Mouse (Mus musculus) lung, adult 18-20 months (tissue): ENCODE data around the gene Mdn1.

ENCODE experiments used
- DNase-seq, 2 experiments: peaks; one replicate each; pipeline ENCODE4 v3.0.0; 2022; ENCODE audit warnings: mixed read lengths in 2 of 2

Gene Mdn1

GRCm38 (mm10) chr4:32789020-32789419 lies 132.1 kb downstream of the Mdn1 start:
- DNase-seq, result no peak

- no peak for DNase-seq
Measured at GRCm38 (mm10) chr4:32798976-32799375, 142.1 kb downstream of the Mdn1 start.

- peak; percentile 74 to 78 for DNase-seq
Measured at GRCm38 (mm10) chr4:32799966-32800576, 143.2 kb downstream of the Mdn1 start, which contains the start of gene Lyrm2. TSS of gene Lyrm2 (plus strand) at chr4:32800253.

GRCm38 (mm10) chr4:32800577-32801170 lies 143.8 kb downstream of the Mdn1 start:
- DNase-seq, result no peak

GRCm38 (mm10) chr4:32817478-32817877 lies 160.6 kb downstream of the Mdn1 start:
- no peak for DNase-seq

DNA sequence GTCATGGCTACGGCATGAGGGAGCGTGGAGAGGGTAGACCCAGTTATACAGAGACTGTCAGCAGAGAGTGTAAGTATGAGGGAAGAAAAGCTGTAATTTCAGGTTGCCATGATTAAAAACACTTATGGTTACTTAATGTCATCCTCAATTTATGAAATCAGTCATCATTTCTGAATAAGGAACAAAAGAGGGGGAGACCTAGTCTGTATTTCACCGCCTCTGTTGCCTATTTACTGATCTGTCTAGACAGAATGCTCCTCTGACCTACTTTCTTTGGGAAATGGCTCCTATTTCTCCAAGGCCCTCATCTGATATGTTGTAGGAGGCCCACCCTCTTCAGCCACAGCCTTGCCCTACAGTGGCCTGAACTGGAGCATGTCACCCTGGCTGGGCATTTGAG lies 163.8 kb downstream of the Mdn1 start:
- no peak for DNase-seq

DNA sequence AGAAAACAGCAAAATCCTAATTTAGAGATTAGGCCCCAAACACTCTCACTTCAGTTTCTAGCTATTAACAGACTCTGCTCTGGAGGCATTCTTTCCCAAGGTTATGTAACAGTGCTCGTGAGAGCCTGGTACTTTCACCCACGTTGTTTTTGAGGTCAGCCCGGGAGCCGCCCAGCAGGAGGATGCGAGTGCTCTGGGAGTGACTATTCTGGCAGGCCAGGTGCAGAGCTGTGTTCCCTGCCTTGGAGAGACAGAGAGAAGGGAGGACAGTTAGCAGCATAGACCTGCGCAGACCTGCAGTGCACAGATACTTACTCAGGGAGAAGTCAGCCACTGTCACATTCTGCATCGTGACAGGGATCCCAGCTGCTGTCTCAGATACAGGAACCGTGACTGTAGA lies 167.3 kb downstream of the Mdn1 start:
- DNase-seq, result peak; percentile 15 to 25
